Mouse (Mus musculus): Measurements from ENCODE around the gene Limk2.
A peak's percentile ranks its signal among the peaks of the same experiment; 100 is the strongest.

- TF ChIP-seq POLR2A (IDR thresholded peaks at IDR 0.05; ENCODE audit: insufficient read length, low read depth) (no peak), MYOG (IDR thresholded peaks at IDR 0.05; ENCODE audit: control insufficient read depth in 1 of 3, insufficient read depth in 1 of 3, insufficient read length in 2 of 3, low read depth in 2 of 3) (peak in 2 of 3 experiments; percentile 47 to 71), TCF12 (IDR thresholded peaks at IDR 0.05; ENCODE audit: insufficient read depth, poor library complexity, severe bottlenecking) (no peak)
These were observed 10.7 kb downstream of the Limk2 start for GRCm38 (mm10) chr11:3398318-3398717.

Measured in myocyte (in vitro differentiated cells).